Mouse (Mus musculus) left cerebral cortex, postnatal 4 days (tissue): ENCODE data around the gene Zfp710. TPM values are rescaled to one million over a fixed set of nuclear protein-coding genes. Genes with fewer than 3 reads are reported as not detected.

Experiments used
- DNase-seq: peaks from one replicate; pipeline ENCODE4 v3.0.0-alpha.2; 2022
- intact Hi-C: fragments of 180-260 bp; cut with DNase I; formaldehyde crosslinking; loops from one replicate; pipeline ENCODE4 v1.15.1; 2025
- total RNA-seq, 2 experiments: library from RNA; stranded (reverse); gene quantifications; 2 replicates each; pipeline ENCODE4 v1.2.3; 2021

Gene Zfp710
- total RNA-seq, 2 experiments from 2014 or later, result 19.3 to 23.7 TPM

- no peak for DNase-seq
- intact Hi-C loops, result no loop called here
These were observed 28.5 kb downstream of the Zfp710 start for GRCm38 (mm10) chr7:80053147-80053546.

GRCm38 (mm10) chr7:80055781-80056180, 31.2 kb downstream of the Zfp710 start:
- intact Hi-C loops, result no loop called here
- DNase-seq, result no peak

GRCm38 (mm10) chr7:80057002-80057691, 32.5 kb downstream of the Zfp710 start:
- intact Hi-C loops, result no loop called here
- no peak for DNase-seq

GRCm38 (mm10) chr7:80057781-80058180, 33.2 kb downstream of the Zfp710 start:
- intact Hi-C loops, result no loop called here
- DNase-seq, result peak; percentile 39

- no peak for DNase-seq
- intact Hi-C loops, result no loop called here
These were observed 33.9 kb downstream of the Zfp710 start for GRCm38 (mm10) chr7:80058405-80059063.

GRCm38 (mm10) chr7:80059064-80059838, 34.6 kb downstream of the Zfp710 start:
- intact Hi-C loops, result no loop called here
- DNase-seq, result no peak

- no peak for DNase-seq
- intact Hi-C loops, result no loop called here
These were observed 35.6 kb downstream of the Zfp710 start for GRCm38 (mm10) chr7:80060012-80060778.

- intact Hi-C loops, result no loop called here
- DNase-seq, result peak; percentile 68
These were observed 37.6 kb downstream of the Zfp710 start for GRCm38 (mm10) chr7:80062083-80062826.

- DNase-seq, result no peak
- intact Hi-C loops, result no loop called here
These were observed 38.6 kb downstream of the Zfp710 start for GRCm38 (mm10) chr7:80063244-80063643.

- no peak for DNase-seq
- intact Hi-C loops, result no loop called here
These were observed 39.5 kb downstream of the Zfp710 start for GRCm38 (mm10) chr7:80063902-80064736.

- intact Hi-C loops, result no loop called here
- DNase-seq, result no peak
These were observed 40.6 kb downstream of the Zfp710 start for GRCm38 (mm10) chr7:80065250-80065649.

GRCm38 (mm10) chr7:80066675-80067455, 42.3 kb downstream of the Zfp710 start:
- DNase-seq, result no peak
- intact Hi-C loops, result no loop called here

GRCm38 (mm10) chr7:80068341-80068740, 43.7 kb downstream of the Zfp710 start:
- intact Hi-C loops, result no loop called here
- no peak for DNase-seq

GRCm38 (mm10) chr7:80069615-80070327, 45.2 kb downstream of the Zfp710 start:
- intact Hi-C loops, result loop anchor here (5.0 kb wide), 1 partner anchor 42 kb away; no protein-coding TSS in a partner anchor
- DNase-seq, result no peak

GRCm38 (mm10) chr7:80071209-80071608, 46.6 kb downstream of the Zfp710 start:
- intact Hi-C loops, result loop anchor here (5.0 kb wide), 1 partner anchor 44 kb away; no protein-coding TSS in a partner anchor
- no peak for DNase-seq

GRCm38 (mm10) chr7:80072297-80072696, 47.7 kb downstream of the Zfp710 start:
- no peak for DNase-seq
- intact Hi-C loops, result loop anchor here (5.0 kb wide), 1 partner anchor 45 kb away; no protein-coding TSS in a partner anchor

- DNase-seq, result no peak
- intact Hi-C loops, result loop anchor here (5.0 kb wide), 1 partner anchor 46 kb away; no protein-coding TSS in a partner anchor
These were observed 48.9 kb downstream of the Zfp710 start for GRCm38 (mm10) chr7:80073506-80073905.
